Mouse (Mus musculus) natural killer cell, adult 2 months (primary cell): ENCODE measurements at regions not wholly inside any gene's neighbourhood (a gene's known extent, or its start where the extent isn't known, plus 50 kb on each side); places are given as distances from the start of the nearest gene placed in this dataset.

Experiments used
- DNase-seq, 2 experiments: peaks; one replicate each; pipeline ENCODE4 v3.0.0; 2022; ENCODE audit warnings: low spot score in 2 of 2

GRCm38 (mm10) chr10:37377258-37378001, 238.7 kb upstream of the Marcks start:
- DNase-seq: no peak

GRCm38 (mm10) chr10:37376172-37376571, 237.5 kb upstream of the Marcks start:
- no peak for DNase-seq

GRCm38 (mm10) chr10:37375648-37376047, 236.9 kb upstream of the Marcks start:
- DNase-seq: no peak

DNA sequence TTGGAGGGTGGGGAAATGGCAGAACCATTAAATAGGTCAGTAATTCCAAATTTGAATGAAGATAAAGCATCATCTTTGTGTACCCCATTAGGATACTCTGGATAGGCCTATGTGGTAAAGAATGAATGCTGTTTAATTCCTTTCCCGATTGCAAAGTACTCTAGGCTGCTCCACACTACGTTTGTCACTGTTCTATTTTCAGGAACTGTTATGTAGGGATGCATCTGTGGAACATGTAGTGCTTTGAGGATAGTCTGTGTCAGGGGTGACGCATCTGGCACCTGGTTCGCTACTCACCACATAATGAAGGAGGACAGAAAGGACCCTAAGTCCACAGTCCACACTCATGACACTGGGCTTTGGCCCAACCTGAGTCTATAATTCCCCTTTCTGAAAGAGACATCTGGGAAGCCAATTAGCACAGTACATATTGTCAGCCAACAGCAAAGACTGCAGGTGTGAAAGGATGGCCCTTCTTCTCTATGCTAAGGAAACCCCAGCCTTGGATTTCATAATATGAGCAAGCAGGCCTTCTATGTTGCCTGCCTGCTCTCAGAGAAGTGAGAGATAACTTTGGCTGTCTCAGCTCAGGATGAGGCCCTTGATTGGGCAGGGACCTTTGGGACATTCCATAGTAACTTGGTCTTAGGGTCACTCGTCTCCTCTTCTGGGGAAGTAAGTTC, 230.4 kb upstream of the Marcks start:
- no peak for DNase-seq

DNA sequence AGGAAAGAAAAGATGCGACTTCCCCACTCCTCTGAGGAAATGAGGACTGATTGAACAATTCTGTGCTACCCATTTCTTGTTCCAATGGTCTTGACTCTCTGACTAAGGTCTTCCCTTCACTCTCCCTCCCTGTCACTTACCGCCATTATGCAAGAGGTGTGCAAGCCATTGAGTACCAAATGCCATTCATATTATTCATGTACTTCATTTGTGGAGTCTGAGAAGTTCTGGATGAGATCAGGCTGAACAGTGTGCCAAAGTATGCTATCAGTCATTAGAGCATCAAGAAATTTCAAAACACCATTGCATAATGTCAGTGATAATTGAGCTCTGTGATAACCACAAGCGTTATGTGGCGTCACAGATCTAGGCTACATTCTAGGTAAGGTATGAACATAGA, 229.1 kb upstream of the Marcks start:
- no peak for DNase-seq

GRCm38 (mm10) chr10:37364506-37364905, 225.8 kb upstream of the Marcks start:
- no peak for DNase-seq

DNA sequence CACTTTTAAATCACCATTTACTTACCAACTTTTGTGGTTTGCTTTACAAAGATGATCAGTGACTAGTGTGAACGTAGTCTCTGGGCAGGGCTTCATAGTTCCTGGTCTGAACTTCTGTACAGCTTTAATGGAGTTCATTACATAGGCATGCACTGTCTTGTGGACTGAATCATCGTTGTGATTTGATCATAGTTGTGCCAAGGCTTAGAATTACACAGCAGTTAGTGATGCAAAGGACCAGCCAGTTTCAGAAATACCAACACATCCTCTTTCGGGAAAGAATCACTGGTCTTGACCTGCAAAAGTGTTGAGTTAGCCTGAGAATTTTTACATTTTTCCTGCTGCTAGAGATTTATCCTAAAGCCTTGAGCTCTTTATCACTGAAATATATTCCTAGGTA, 222.3 kb upstream of the Marcks start:
- DNase-seq: no peak

DNA sequence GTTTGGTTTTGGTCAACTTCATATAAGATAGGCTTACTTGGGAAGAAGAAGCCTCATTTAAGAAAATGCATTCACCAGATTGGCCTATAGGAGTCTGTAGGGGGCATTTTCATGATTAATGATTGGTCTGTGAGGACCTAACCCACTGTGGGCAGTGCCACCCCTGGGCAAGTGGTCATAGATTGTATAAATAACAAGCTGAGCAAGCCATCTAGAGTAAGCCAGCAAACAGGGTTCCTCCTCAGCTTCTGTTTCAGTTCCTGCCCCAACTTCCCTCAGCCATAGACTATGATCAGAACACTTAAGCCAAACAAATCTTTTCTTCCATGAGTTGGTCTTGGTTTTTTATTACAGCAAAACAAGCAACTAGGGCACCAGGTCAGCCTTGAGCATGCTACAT, 220.2 kb upstream of the Marcks start:
- DNase-seq: no peak

DNA sequence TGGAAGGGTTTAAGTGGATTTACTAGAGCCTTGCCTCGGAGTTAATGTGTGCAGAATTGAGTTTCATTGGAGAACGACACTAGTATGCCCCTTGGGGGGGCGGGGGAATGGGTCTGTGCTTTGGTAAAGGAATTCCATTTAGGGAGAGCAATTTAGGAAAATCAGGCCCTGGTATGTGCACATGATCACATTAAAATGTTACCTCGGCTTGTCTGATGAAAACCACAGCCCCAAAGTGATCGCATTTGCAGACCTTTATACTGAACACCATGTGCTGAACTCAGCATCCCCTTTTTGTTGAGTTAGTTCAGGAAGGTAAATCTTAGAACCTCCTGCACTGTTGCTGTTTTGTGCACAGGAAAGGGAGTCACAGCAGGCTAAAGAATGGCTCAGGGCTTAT, 219.6 kb upstream of the Marcks start:
- DNase-seq: no peak

DNA sequence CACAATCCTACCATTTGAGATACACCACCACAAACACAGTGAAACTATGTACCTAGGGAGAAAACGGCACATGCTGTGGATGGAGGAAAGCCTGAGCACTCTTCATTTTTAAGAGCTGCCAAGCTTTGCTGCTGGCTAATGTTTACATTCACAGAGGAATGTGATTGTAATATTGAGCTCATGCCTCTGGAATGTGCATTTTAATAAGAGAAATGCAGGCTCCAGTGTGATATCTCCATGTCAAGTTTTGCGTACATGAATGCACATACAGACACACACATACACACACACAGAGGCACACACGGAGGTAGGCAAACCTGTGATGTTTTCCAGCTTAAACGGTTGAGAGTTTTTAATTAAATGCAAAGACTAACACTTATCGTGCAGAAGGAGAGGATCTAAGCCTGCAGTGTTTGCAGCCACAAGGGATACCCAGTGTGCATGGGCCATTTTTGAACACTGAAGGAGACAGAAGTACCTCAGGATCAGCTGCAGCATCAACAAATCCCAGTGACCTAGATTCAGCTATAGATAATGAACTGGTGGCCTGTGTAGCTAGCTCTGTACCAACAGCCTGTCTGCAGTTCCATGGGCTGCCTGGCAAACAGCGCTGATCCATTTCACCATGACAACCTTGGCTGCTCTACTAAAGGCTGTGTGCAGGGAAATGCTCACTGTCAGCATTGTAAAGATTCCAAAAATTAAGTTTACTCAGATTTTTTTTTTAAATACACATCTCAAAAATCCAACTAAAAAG, 218.8 kb upstream of the Marcks start:
- no peak for DNase-seq

- DNase-seq: no peak
These were observed 210.5 kb upstream of the Marcks start for GRCm38 (mm10) chr10:37349261-37349660.

- no peak for DNase-seq
These were observed 209.7 kb upstream of the Marcks start for GRCm38 (mm10) chr10:37348416-37348815.

DNA sequence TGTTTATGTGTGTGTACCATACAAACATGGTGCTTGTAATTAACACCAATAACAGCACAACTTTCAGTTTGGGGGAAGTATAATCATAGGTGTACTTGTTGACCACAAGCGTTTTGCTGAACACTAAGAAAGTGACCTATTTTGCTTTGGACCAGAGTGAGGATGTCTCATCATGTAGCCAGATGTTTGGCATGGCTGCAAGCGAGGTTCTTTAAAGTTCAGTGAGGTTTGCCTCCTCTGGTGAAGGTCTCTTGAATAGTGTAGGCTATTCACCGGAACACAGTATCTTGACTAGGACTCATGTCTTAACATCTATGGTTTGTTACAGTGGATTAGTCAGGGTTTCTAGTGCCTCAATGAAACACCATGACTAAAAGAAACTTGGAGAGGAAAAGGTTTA, 208.9 kb upstream of the Marcks start:
- no peak for DNase-seq

GRCm38 (mm10) chr10:37342675-37343074, 204.0 kb upstream of the Marcks start:
- no peak for DNase-seq

- DNase-seq: no peak
These were observed 200.9 kb upstream of the Marcks start for GRCm38 (mm10) chr10:37339658-37340057.

DNA sequence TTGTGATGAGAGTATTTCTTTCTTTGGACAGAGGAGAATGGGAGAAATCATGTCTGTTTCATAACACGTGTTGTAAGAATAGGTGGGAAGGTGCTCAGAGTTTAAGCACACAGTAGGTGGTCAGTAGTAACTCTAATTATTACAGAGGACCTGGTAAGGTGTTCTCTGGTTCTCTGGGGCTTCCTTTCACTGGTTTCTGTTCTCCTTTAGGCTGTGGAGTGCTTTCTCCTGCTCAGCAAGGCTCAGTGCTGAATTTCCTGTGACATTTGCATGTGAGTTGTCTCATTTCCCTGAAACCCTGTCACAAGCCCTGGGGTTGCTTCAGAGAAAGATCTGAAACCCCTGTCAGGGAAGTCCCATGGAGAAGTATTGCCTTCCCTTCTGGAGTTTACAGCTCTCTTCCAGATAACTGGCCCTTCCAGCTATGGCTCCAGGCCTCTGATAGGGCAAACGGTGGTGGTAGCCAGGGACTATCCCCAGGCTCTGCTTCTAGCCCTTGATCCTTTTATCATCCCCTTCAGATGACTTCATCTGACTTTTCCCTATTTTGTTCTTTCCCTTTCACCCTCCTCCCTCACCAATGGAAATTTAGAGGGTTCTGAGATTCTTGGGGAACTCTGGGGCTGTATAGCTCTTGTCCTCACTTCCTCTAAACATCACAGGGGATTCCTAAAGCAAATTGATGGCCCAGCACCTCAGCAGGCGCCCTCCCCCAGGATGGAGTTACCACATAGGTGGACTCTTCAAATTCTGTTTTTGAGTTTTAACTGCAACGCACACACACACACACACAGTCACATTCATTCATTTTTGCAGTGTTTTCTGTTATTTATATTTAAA, 199.6 kb upstream of the Marcks start:
- DNase-seq: peak; percentile 5 to 59

GRCm38 (mm10) chr10:37337172-37337620, 198.5 kb upstream of the Marcks start:
- DNase-seq: peak; percentile 13 to 56

- DNase-seq: no peak
These were observed 196.4 kb upstream of the Marcks start for GRCm38 (mm10) chr10:37335148-37335547.

- no peak for DNase-seq
These were observed 187.4 kb upstream of the Marcks start for GRCm38 (mm10) chr10:37326168-37326534.

- no peak for DNase-seq
These were observed 186.9 kb upstream of the Marcks start for GRCm38 (mm10) chr10:37325514-37326167.

GRCm38 (mm10) chr10:37323689-37324088, 185.0 kb upstream of the Marcks start:
- DNase-seq: no peak
